Mouse (Mus musculus) testis, adult 2 months (tissue): ENCODE data around the gene Ist1.

Experiments
- CTCF ChIP-seq: fragments of 200-500 bp; IDR thresholded peaks from 2 replicates; pipeline ENCODE4 v1.5.1; 2012; ENCODE audit warnings: low read depth, mild to moderate bottlenecking, inconsistent platforms, low read length, moderate library complexity; ENCODE audit not compliant: control insufficient read depth, insufficient read depth, insufficient replicate concordance
- POLR2A ChIP-seq: fragments of 200-500 bp; IDR thresholded peaks from 2 replicates; pipeline ENCODE4 v1.6.1; 2012; ENCODE audit warnings: low read depth, mild to moderate bottlenecking, inconsistent platforms, low read length, moderate library complexity; ENCODE audit not compliant: control insufficient read depth

DNA sequence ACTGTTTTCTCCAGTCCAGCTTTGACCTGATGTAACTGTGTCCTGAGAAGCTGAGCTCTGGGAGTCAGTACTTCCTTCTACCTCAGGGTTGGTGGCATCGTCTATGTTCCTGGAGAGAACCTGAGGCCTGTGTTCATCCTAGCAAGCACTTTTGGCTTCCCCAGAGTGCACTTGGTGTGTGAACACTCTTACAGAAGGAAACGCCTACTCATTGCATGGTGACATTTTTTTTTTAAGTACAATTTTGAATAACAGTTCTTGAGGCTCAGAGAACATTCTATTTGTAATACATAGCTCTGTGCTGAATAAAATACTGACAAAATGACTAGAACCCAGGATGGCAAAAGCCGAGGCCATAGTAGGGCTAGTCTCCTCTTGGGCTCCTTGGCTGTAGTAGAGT lies 36.2 kb downstream of the Ist1 start:
- TF ChIP-seq CTCF, result no peak
- TF ChIP-seq POLR2A, result no peak
